Mouse (Mus musculus) limb, embryonic 15.5 days (tissue): Measurements from ENCODE around the gene R3hdm4. TPM values are rescaled to one million over a fixed set of nuclear protein-coding genes. Genes with fewer than 3 reads are reported as not detected.

Experiments used
- ATAC-seq: fragments of 200-750 bp; cut with Nextera tagmentation; 2 replicates; pipeline ENCODE4 v1.8.0; 2017; ENCODE audit warnings: low read depth, moderate TSS enrichment; ENCODE audit not compliant: insufficient number of reproducible peaks, low FRiP score, low TSS enrichment
- H3K27ac ChIP-seq: fragments of 300-500 bp; sonication (generic); 2 replicates; pipeline ENCODE4 v1.5.1; 2015; ENCODE audit warnings: moderate library complexity, mild to moderate bottlenecking, inconsistent platforms
- H3K27me3 ChIP-seq: fragments of 300-500 bp; sonication (generic); 2 replicates; pipeline ENCODE4 v1.6.1; 2015; ENCODE audit warnings: inconsistent platforms
- H3K36me3 ChIP-seq: fragments of 300-500 bp; sonication (generic); 2 replicates; pipeline ENCODE4 v1.6.1; 2015; ENCODE audit warnings: inconsistent platforms
- H3K4me1 ChIP-seq: fragments of 300-500 bp; sonication (generic); 2 replicates; pipeline ENCODE4 v1.6.1; 2015; ENCODE audit warnings: inconsistent platforms
- H3K4me2 ChIP-seq: fragments of 300-500 bp; sonication (generic); 2 replicates; pipeline ENCODE4 v1.6.1; 2015; ENCODE audit warnings: mild to moderate bottlenecking, inconsistent platforms
- H3K4me3 ChIP-seq: fragments of 300-500 bp; sonication (generic); 2 replicates; pipeline ENCODE4 v1.5.1; 2015; ENCODE audit warnings: mild to moderate bottlenecking, inconsistent platforms
- H3K9ac ChIP-seq: fragments of 300-500 bp; sonication (generic); 2 replicates; pipeline ENCODE4 v1.6.1; 2015; ENCODE audit warnings: inconsistent platforms
- H3K9me3 ChIP-seq: fragments of 300-500 bp; sonication (generic); 2 replicates; pipeline ENCODE4 v1.6.1; 2016; ENCODE audit warnings: inconsistent platforms
- WGBS: fragments of 180-500 bp; shearing (Covaris S2); methylation state at CpG from one replicate; pipeline ENCODE4 v1.1.7; 2015; 5-methylcytosine and 5-hydroxymethylcytosine counted together
- polyA plus RNA-seq: library from polyadenylated mRNA; unstranded; fragments of >200 nt; fragmentation: Nextera tagmentation; extraction: Ambion mirVana; gene quantifications from 2 replicates; pipeline ENCODE4 v1.2.1, GENCODE M21; 2015

R3hdm4 gene
- polyA plus RNA-seq, 1 experiment from 2014 or later: 161 TPM

GRCm38 (mm10) chr10:79936911-79937441 is 16.0 kb upstream of the R3hdm4 start:
- H3K27ac ChIP-seq: peak overlapping the region; percentile 54
- no peak overlapping the region for H3K4me3 ChIP-seq
- 0 out of 2 replicates have a peak overlapping the region, but pooled peaks have one; percentile 10 for H3K9ac ChIP-seq
- no peaks in the 10 kb centered on the region for H3K27me3 ChIP-seq
- H3K4me2 ChIP-seq: peak overlapping the region; percentile 2; the same call in 1 of the 2 replicates
- ATAC-seq: no peak
- H3K9me3 ChIP-seq: no peaks in the 10 kb centered on the region
- WGBS: 46% methylated on average over 27 of the region's 27 CpGs
- H3K4me1 ChIP-seq: peaks cover 84% of the 10 kb centered on the region
- peaks cover 37% of the 10 kb centered on the region for H3K36me3 ChIP-seq

DNA sequence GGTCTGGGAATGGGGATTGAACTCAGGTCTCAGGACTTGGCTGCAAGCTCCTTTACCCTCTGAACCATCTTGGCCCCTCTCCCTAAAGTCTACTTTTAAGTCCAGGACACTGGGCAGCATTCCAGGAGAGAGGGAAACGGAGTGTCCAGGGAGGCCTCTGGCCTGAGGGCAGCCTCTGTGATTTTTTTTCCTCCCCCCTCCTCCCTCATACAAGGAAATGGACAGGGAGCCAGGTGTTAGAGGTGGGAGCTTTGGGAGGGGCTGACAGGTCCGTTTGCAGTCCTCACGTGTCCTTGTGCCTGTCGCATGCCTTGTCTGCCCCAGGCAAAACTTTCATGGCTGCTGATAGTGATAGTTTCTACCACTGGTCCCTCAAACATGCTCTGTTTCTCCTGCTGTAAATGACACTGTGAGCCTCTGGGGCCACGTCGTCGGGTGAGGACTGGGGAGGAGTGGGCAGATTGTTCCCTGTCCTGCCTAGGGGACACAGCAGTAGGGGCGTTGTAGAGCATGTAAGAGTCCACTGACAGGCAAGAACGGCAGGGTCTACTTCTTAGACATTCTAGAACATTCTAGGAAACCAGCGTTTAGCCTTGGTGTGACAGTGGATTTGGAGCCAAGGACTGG is 15.4 kb upstream of the R3hdm4 start:
- 0 out of 2 replicates have a peak overlapping the region, but pooled peaks have one; percentile 10 for H3K9ac ChIP-seq
- WGBS: 37% methylated on average over 10 of the region's 10 CpGs
- peaks cover 87% of the 10 kb centered on the region for H3K4me1 ChIP-seq
- no peaks in the 10 kb centered on the region for H3K27me3 ChIP-seq
- H3K27ac ChIP-seq: peak overlapping the region; percentile 54
- H3K4me3 ChIP-seq: no peak overlapping the region
- ATAC-seq: no peak
- H3K4me2 ChIP-seq: peak overlapping the region; percentile 2; the same call in 1 of the 2 replicates
- H3K9me3 ChIP-seq: no peaks in the 10 kb centered on the region
- H3K36me3 ChIP-seq: peaks cover 37% of the 10 kb centered on the region

DNA sequence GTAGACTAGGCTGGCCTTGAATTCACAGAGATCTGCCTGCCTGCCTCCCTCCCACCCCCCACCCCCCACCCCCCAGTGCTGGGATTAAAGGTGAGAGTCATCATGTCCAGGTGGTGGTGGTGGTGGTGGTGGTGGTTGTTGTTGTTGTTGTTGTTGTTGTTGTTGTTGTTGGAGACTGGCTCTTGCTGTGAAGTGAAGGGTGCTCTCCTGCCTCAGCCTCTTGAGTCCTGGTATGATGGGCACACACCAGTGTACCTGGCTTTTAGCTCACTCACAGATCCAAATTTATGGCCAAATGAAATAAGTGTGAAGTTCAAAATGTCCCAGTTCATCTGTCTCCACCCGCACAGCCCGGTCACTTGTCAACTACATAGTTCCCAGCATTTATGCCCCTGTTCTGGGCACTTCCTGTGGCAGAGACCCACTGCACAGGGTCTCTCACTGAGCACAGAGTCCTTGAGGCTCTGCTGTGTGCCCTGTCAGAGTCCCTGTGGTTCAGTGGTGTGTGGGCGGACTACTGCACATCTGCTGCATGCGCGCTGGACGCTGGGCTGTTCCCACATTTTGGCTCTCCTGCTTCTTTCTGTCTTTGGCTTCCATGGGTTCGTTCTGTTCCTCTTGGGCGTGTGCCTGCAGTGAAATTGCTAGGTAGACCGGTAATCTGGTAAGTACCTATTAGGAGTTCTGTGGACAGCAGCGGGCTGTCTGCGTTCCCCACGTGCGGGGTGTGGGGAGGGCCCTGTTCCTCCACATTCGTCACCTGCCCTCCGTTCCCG is 14.0 kb upstream of the R3hdm4 start:
- WGBS: 71% methylated on average over 16 of the region's 16 CpGs
- Histone ChIP-seq H3K27me3 (no peaks in the 10 kb centered on the region), H3K9me3 (no peaks in the 10 kb centered on the region), H3K4me1 (peaks cover 88% of the 10 kb centered on the region), H3K27ac (peak overlapping the region; percentile 61), H3K9ac (no peak overlapping the region), H3K4me2 (no peak overlapping the region), H3K4me3 (no peak overlapping the region), H3K36me3 (peaks cover 37% of the 10 kb centered on the region)
- ATAC-seq: no peak

DNA sequence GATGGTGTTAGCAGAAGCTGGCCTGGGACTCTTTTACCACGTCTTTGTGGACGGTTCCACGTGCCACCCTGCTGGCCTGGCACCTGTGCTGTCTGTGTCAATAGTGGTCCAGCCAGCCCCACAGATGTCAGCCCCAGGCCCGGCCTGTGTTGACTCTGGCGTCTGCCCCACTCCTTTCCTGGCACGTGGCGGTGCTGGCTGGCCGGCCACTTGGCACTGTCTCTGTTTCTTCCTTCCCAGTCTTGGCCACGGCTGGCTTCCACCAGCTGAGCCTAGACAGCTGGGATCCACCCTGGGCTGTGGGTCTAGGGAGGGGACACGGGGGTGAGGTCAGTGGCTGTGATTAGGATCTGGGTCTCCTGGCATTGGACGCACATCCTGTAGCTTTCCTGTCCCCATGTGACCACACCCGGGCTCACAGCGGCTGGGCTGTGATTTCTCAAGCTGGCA is 13.3 kb upstream of the R3hdm4 start:
- peaks cover 37% of the 10 kb centered on the region for H3K36me3 ChIP-seq
- ATAC-seq: peak; percentile 65
- 41% methylated on average over 13 of the region's 13 CpGs for WGBS
- H3K4me1 ChIP-seq: peaks cover 91% of the 10 kb centered on the region
- no peak overlapping the region for H3K4me2 ChIP-seq
- no peaks in the 10 kb centered on the region for H3K9me3 ChIP-seq
- no peak overlapping the region for H3K4me3 ChIP-seq
- H3K27ac ChIP-seq: peak overlapping the region; percentile 30
- no peak overlapping the region for H3K9ac ChIP-seq
- no peaks in the 10 kb centered on the region for H3K27me3 ChIP-seq

DNA sequence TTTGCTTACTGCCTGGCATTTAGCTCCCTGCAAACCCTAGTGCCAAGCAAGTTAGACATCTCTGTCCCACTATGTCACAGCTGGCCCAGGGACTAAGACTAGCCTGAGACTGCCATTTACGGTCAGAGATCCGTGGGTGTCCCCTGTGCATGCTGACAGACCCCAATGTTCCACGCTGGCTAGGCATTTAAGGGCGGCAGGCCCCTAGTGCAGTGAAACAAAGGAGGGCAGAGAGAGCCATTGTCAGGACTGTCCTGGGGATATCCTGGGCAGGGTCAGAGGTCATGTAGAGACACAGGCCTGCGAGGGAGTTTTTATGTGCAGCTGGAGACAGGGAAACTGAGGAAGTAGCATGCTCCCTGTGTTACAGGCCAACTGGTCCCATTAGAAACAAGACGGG is 12.9 kb upstream of the R3hdm4 start:
- no peak overlapping the region for H3K4me3 ChIP-seq
- no peaks in the 10 kb centered on the region for H3K9me3 ChIP-seq
- WGBS: 62% methylated on average over 6 of the region's 6 CpGs
- H3K9ac ChIP-seq: no peak overlapping the region
- peaks cover 35% of the 10 kb centered on the region for H3K36me3 ChIP-seq
- ATAC-seq: no peak
- no peaks in the 10 kb centered on the region for H3K27me3 ChIP-seq
- H3K4me1 ChIP-seq: peaks cover 92% of the 10 kb centered on the region
- peak overlapping the region; percentile 30; the same call in 1 of the 2 replicates for H3K27ac ChIP-seq
- H3K4me2 ChIP-seq: no peak overlapping the region

- Histone ChIP-seq H3K9ac (no peak overlapping the region), H3K4me3 (no peak overlapping the region), H3K27me3 (no peaks in the 10 kb centered on the region), H3K9me3 (no peaks in the 10 kb centered on the region), H3K4me2 (no peak overlapping the region), H3K27ac (peak overlapping the region; percentile 62), H3K36me3 (peaks cover 32% of the 10 kb centered on the region), H3K4me1 (peaks cover 93% of the 10 kb centered on the region)
- 29% methylated on average over 9 of the region's 9 CpGs for WGBS
- no peak for ATAC-seq
Measured at GRCm38 (mm10) chr10:79933145-79933679, 12.2 kb upstream of the R3hdm4 start.

DNA sequence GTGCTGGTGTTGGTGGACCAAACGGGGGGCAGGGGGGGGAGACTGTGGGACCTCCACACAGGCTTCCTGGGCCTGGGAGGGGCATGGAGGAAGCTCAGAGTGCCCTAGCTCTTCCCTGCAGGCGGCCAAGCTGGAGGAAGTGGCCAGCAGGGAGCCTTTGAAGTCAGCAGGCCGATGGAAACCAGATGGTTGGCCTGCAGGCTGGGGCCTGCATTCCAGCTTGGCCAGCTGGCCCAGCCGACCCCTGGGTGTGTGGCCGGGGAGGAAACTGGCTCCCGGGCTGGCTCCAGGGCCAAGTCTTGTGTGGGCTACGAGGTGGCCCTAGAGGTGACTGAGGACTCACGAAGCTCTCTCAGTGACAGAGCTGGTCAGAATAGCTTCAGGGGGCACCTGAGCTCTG is 11.7 kb upstream of the R3hdm4 start:
- ATAC-seq: no peak
- peaks cover 94% of the 10 kb centered on the region for H3K4me1 ChIP-seq
- no peaks in the 10 kb centered on the region for H3K27me3 ChIP-seq
- no peak overlapping the region for H3K4me2 ChIP-seq
- 19% methylated on average over 8 of the region's 8 CpGs for WGBS
- H3K9ac ChIP-seq: no peak overlapping the region
- H3K4me3 ChIP-seq: no peak overlapping the region
- H3K9me3 ChIP-seq: no peaks in the 10 kb centered on the region
- H3K27ac ChIP-seq: peak overlapping the region; percentile 62
- H3K36me3 ChIP-seq: peaks cover 27% of the 10 kb centered on the region

GRCm38 (mm10) chr10:79931797-79932196 is 10.8 kb upstream of the R3hdm4 start:
- peaks cover 86% of the 10 kb centered on the region for H3K4me1 ChIP-seq
- no peak overlapping the region for H3K4me2 ChIP-seq
- H3K27ac ChIP-seq: no peak overlapping the region
- peaks cover 24% of the 10 kb centered on the region for H3K36me3 ChIP-seq
- H3K9me3 ChIP-seq: no peaks in the 10 kb centered on the region
- H3K9ac ChIP-seq: no peak overlapping the region
- ATAC-seq: no peak
- 77% methylated on average over 9 of the region's 9 CpGs for WGBS
- H3K27me3 ChIP-seq: no peaks in the 10 kb centered on the region
- no peak overlapping the region for H3K4me3 ChIP-seq

DNA sequence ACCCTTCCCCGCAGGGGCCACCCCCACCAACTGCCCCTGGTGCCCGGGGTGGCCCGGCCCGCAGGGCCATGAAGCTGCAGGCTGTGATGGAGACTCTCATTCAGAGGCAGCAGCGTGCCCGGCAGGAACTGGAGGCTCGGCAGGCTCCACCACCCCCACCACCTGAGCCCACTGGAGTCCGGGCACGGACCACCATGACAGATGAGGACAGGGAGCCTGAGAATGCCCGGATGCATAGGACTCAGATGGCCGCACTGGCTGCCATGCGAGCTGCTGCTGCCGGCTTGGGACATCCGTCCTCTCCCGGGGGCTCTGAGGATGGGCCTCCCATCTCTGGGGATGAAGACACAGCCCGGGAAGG is 9.8 kb upstream of the R3hdm4 start:
- H3K9ac ChIP-seq: no peak overlapping the region
- WGBS: 88% methylated on average over 16 of the region's 16 CpGs
- no peaks in the 10 kb centered on the region for H3K9me3 ChIP-seq
- no peaks in the 10 kb centered on the region for H3K27me3 ChIP-seq
- H3K4me1 ChIP-seq: peaks cover 85% of the 10 kb centered on the region
- no peak overlapping the region for H3K4me3 ChIP-seq
- ATAC-seq: no peak
- no peak overlapping the region for H3K4me2 ChIP-seq
- peaks cover 24% of the 10 kb centered on the region for H3K36me3 ChIP-seq
- no peak overlapping the region for H3K27ac ChIP-seq

DNA sequence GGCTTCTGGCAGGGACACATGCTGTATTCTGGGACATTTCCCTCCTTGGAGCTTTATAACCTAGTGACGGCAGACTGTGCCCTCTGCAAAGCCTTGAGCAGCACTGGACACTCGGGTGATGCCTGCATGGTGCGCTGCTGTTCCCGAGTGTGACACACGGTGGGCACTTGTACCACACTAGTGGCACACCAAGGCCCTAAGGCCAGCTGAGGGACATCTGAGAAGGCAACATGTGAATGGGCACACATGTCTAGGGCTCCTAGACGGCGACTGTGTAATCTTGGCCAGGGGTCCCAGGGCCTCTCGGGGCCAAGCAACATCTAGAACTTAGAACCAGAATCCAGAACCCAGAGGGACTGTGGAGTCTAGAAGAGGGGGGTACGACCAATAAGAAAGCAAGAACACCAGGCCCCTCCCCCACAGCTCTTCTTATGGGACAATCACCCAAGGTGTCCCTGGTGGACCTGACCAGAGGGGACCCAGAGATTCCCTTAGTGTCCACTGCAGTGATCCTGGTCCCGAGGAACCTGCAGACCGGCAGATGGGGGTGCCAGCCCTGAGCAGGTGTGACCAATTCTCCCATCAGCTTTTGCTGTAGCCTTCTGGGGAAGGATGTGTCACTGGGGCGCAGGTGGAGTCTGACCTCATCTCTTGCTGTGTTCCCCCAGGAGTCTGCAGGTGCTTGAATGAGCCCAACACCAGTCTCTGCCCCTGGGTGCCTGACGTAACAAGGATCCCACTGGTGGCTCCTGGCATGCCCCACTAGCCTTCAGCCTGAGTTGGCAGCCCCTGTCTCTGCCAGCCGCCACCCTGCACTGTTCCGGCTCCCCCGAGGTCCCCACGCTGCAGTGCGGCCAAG is 9.2 kb upstream of the R3hdm4 start:
- H3K4me1 ChIP-seq: peaks cover 85% of the 10 kb centered on the region
- no peak overlapping the region for H3K4me3 ChIP-seq
- no peaks in the 10 kb centered on the region for H3K27me3 ChIP-seq
- H3K4me2 ChIP-seq: no peak overlapping the region
- peaks cover 24% of the 10 kb centered on the region for H3K36me3 ChIP-seq
- 85% methylated on average over 18 of the region's 18 CpGs for WGBS
- H3K9me3 ChIP-seq: no peaks in the 10 kb centered on the region
- no peak overlapping the region for H3K27ac ChIP-seq
- H3K9ac ChIP-seq: no peak overlapping the region
- no peak for ATAC-seq

DNA sequence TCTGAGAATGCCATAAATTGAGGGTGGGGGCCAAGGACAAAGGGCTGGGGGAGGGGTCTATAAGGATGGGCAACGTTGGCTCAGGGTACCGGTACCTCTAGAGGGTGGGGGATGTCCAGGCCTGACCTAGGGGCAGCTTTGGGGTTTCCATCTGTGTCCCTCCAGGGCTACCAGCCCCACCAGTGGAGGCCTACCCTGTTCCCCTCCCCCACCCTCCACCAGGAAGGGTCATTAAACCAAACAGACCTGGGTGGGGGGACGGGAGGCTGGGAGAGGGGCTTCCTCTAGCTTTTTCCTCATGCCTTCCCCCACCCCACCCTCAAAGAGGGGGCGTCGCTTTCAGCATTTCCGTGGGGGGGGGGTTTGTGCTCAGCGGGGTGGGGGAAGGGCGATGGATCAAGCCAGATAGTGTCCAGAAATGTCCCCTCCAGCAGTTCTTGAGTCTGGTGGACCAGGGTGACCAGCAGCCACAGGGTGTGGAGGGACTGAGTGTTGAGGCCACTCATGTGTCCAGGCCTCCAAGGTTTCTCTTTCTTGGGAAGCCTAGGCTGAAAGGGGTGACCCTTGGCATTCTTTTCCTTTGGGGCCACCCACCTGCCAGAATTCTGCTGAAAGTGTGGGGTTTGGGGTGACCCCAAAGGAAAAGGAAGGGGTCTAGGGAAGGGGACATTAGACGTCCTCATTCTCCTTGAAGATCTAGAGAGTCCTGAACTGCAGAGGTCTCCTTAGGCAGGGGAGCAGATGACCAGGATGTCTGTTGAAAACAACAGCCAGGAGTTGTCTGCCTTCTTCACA is 8.1 kb upstream of the R3hdm4 start:
- 22% methylated on average over 9 of the region's 9 CpGs for WGBS
- Histone ChIP-seq H3K4me3 (peak overlapping the region; percentile 96), H3K36me3 (peaks cover 24% of the 10 kb centered on the region), H3K27me3 (no peaks in the 10 kb centered on the region; the same call in 1 of the 2 replicates), H3K9ac (no peak overlapping the region), H3K27ac (0 out of 2 replicates have a peak overlapping the region, but pooled peaks have one; percentile 18), H3K9me3 (no peaks in the 10 kb centered on the region), H3K4me1 (peaks cover 79% of the 10 kb centered on the region), H3K4me2 (peak overlapping the region; percentile 93)
- no peak for ATAC-seq
